Mouse (Mus musculus) heart, adult 2 months (tissue): ENCODE data around the gene Cep170. TPM values are rescaled to one million over a fixed set of nuclear protein-coding genes. Genes with fewer than 3 reads are reported as not detected.

Experiments
- DNase-seq, 2 experiments: peaks; one replicate each; pipeline ENCODE4 v3.0.0; 2021
- H3K27ac ChIP-seq: fragments of 200-600 bp; 2 replicates; pipeline ENCODE4 v1.8.1; 2022
- H3K27me3 ChIP-seq: fragments of 200-500 bp; 2 replicates; pipeline ENCODE4 v1.6.1; 2012; ENCODE audit warnings: mild to moderate bottlenecking, low read length, inconsistent platforms, mixed read lengths; ENCODE audit not compliant: control insufficient read depth, insufficient read depth
- H3K36me3 ChIP-seq: fragments of 200-500 bp; 2 replicates; pipeline ENCODE4 v1.6.1; 2012; ENCODE audit warnings: low read length, inconsistent platforms; ENCODE audit not compliant: control insufficient read depth, insufficient read depth
- H3K4me1 ChIP-seq: fragments of 200-500 bp; 2 replicates; pipeline ENCODE4 v1.6.1; 2011; ENCODE audit warnings: low read length; ENCODE audit not compliant: control insufficient read depth, insufficient read depth
- H3K4me3 ChIP-seq: fragments of 200-600 bp; 2 replicates; pipeline ENCODE4 v1.8.1; 2022
- H3K79me2 ChIP-seq: fragments of 200-500 bp; replicated peaks from 2 replicates; pipeline ENCODE4 v1.6.1; 2012; ENCODE audit warnings: mild to moderate bottlenecking, inconsistent platforms, low read length, moderate library complexity, mixed read lengths; ENCODE audit not compliant: control insufficient read depth, insufficient read depth
- H3K9ac ChIP-seq: fragments of 200-500 bp; 2 replicates; pipeline ENCODE4 v1.6.1; 2012; ENCODE audit warnings: low read depth, mild to moderate bottlenecking, control low read depth, inconsistent platforms, low read length, mixed read lengths
- CTCF ChIP-seq: fragments of 200-600 bp; IDR thresholded peaks from 2 replicates; pipeline ENCODE4 v1.8.1; 2022; ENCODE audit warnings: antibody characterized with exemption, mild to moderate bottlenecking, moderate library complexity
- EP300 ChIP-seq: fragments of 200-500 bp; IDR thresholded peaks from 2 replicates; pipeline ENCODE4 v1.6.1; 2011; ENCODE audit warnings: low read depth, low read length, control low read depth; ENCODE audit not compliant: insufficient read depth
- POLR2A ChIP-seq: fragments of 200-500 bp; IDR thresholded peaks from 2 replicates; pipeline ENCODE4 v1.6.1; 2011; ENCODE audit warnings: mild to moderate bottlenecking, low read depth, low read length, control low read depth; ENCODE audit not compliant: insufficient read depth
- WGBS: fragments of 180-500 bp; shearing (Covaris S2); methylation state at CpG from one replicate; pipeline ENCODE4 v1.1.7; 2018; 5-methylcytosine and 5-hydroxymethylcytosine counted together
- intact Hi-C: fragments of 180-260 bp; cut with DNase I; formaldehyde crosslinking; loops from one replicate; pipeline ENCODE4 v1.15.1; 2025
- polyA plus RNA-seq: library from polyadenylated mRNA; depleted of rRNA; stranded (reverse); fragments of >200 nt; gene quantifications from 2 replicates; pipeline ENCODE4 v1.2.3, GENCODE M21; 2012
- total RNA-seq, 2 experiments: library from RNA; stranded (reverse); gene quantifications; 2 replicates each; pipeline ENCODE4 v1.2.3; 2021

Gene Cep170
- total and polyA plus RNA-seq, 3 experiments = 5.8 to 22.9 (median 17.8) TPM

GRCm38 (mm10) chr1:176814591-176815062 lies 760 bp upstream of the Cep170 start, which contains the start of gene Sdccag8:
TSS of gene Sdccag8 (plus strand) at chr1:176814660.
- peak; percentile 90 to 97 for DNase-seq
- intact Hi-C loops = loop anchor here (2.0 kb wide), 1 partner anchor 16 kb away; no protein-coding TSS in a partner anchor
- Histone ChIP-seq H3K4me1 (peaks cover 7% of the 10 kb centered on the region), H3K9ac (peak within 1 kb of the TSS; percentile 77), H3K79me2 (no peaks in the 10 kb centered on the region; the same call in 1 of the 2 replicates), H3K27me3 (no peaks in the 10 kb centered on the region), H3K27ac (peak within 1 kb of the TSS; percentile 98), H3K4me3 (peak within 1 kb of the TSS; percentile 77), H3K36me3 (peaks cover 4% of the 10 kb centered on the region; the same call in 1 of the 2 replicates)
- WGBS = under 1% methylated on average over 25 of the region's 25 CpGs
- TF ChIP-seq POLR2A (peak; percentile 84), CTCF (no peak), EP300 (peak; percentile 22; the same call in 1 of the 2 replicates)

DNA sequence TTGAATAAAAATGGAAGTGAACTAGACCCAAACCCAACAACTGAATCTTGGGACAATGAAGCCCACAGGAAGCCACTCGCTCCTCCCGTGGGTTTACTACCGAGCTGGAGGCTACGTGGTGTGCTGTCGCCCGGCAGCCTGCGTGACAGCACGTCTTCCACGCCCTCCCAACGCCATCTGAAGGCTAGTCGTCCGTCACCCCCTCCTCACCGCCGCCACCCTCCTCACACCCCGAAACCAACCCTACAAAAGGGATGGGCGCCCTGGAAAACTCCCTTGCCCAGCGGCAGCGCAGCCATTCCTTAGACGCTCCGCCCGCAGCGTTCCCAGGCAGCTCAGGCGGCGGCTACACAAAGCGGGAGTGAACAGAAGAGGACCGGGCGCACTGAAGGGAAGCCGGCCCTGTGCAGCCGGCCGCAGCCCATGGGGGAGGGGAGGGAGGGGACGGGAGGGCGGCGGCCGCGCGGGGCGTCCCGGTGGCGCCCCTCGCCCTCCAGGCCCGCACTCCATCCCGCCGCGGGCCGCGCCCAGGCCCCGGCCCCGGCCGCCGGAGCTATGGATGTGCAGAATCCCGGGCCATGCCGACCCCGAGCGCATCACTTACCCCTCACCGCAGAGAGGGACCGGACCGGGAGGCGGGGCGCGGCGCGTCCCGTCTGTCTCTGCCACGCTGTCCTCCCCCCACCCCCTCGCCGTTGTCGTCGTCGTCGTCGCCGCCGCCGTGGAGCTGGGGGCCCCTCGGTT lies 403 bp downstream of the Cep170 start:
- TF ChIP-seq CTCF (no peak), EP300 (no peak), POLR2A (peak; percentile 65; the same call in 1 of the 2 replicates)
- peak overlapping the region; percentile 98 for H3K27ac ChIP-seq

GRCm38 (mm10) chr1:176812491-176813291 lies 1.2 kb downstream of the Cep170 start:
- TF ChIP-seq CTCF (no peak), POLR2A (no peak), EP300 (no peak)
- DNase-seq = peak in 1 of 2 experiments; percentile 29
- peaks cover 5% of the 10 kb centered on the region; the same call in 1 of the 2 replicates for H3K36me3 ChIP-seq
- no peaks in the 10 kb centered on the region; the same call in 1 of the 2 replicates for H3K79me2 ChIP-seq
- peak overlapping the region; percentile 77 for H3K4me3 ChIP-seq
- intact Hi-C loops = no loop called here
- no peaks in the 10 kb centered on the region for H3K27me3 ChIP-seq
- H3K27ac ChIP-seq = peak overlapping the region; percentile 98
- H3K4me1 ChIP-seq = peaks cover 1% of the 10 kb centered on the region
- 3% methylated on average over 11 of the region's 11 CpGs for WGBS
- H3K9ac ChIP-seq = peak overlapping the region; percentile 75

More for the DNA sequence above, 403 bp downstream of the Cep170 start:
- WGBS = under 1% methylated on average over 73 of the region's 75 CpGs
- H3K79me2 ChIP-seq = no peaks in the 10 kb centered on the region; the same call in 1 of the 2 replicates
- no peaks in the 10 kb centered on the region for H3K27me3 ChIP-seq
- peak; percentile 84 to 86 for DNase-seq
- peaks cover 5% of the 10 kb centered on the region; the same call in 1 of the 2 replicates for H3K36me3 ChIP-seq
- intact Hi-C loops = loop anchor here (2.0 kb wide), 1 partner anchor 15 kb away; no protein-coding TSS in a partner anchor
- H3K4me1 ChIP-seq = peaks cover 4% of the 10 kb centered on the region
- H3K4me3 ChIP-seq = peak overlapping the region; percentile 77
- H3K9ac ChIP-seq = peak overlapping the region; percentile 75

- no peaks in the 10 kb centered on the region; the same call in 1 of the 2 replicates for H3K79me2 ChIP-seq
- peaks cover 7% of the 10 kb centered on the region for H3K36me3 ChIP-seq
- WGBS = 52% methylated on average over 3 of the region's 3 CpGs
- H3K9ac ChIP-seq = no peak overlapping the region
- H3K4me1 ChIP-seq = peaks cover 2% of the 10 kb centered on the region
- H3K27me3 ChIP-seq = no peaks in the 10 kb centered on the region
- H3K27ac ChIP-seq = no peak overlapping the region
- TF ChIP-seq EP300 (no peak), CTCF (no peak), POLR2A (no peak)
- intact Hi-C loops = no loop called here
- H3K4me3 ChIP-seq = peak overlapping the region; percentile 77; the same call in 1 of the 2 replicates
- DNase-seq = no peak
Measured at GRCm38 (mm10) chr1:176811892-176812291, 2.0 kb downstream of the Cep170 start.

DNA sequence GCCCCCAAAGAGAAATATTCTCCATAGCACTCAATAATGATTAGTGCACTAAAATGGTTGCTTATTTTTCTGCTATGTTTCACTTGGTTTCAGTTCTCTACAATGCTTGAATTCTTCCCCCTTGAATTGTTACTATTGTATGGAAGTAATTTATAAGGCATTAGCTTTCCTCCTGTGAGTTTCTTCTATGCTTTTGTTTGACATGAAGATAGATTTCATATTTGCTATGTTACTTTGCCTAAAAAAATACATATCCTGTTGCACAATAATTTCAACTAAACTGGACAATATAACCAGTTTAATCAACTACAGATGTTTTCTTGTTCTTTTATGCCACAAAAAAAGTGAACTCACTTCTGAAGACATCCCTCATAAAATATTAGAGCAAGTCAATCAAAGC lies 3.7 kb downstream of the Cep170 start:
- Histone ChIP-seq H3K9ac (no peak overlapping the region), H3K27ac (no peak overlapping the region), H3K4me3 (no peak overlapping the region), H3K27me3 (no peaks in the 10 kb centered on the region), H3K4me1 (peaks cover 3% of the 10 kb centered on the region), H3K79me2 (no peaks in the 10 kb centered on the region; the same call in 1 of the 2 replicates), H3K36me3 (peaks cover 7% of the 10 kb centered on the region)
- intact Hi-C loops = no loop called here
- TF ChIP-seq POLR2A = no peak
- no peak for DNase-seq
